Comparison of ENCODE assay signal across 11 mouse cellular contexts in the genomic region with DNA sequence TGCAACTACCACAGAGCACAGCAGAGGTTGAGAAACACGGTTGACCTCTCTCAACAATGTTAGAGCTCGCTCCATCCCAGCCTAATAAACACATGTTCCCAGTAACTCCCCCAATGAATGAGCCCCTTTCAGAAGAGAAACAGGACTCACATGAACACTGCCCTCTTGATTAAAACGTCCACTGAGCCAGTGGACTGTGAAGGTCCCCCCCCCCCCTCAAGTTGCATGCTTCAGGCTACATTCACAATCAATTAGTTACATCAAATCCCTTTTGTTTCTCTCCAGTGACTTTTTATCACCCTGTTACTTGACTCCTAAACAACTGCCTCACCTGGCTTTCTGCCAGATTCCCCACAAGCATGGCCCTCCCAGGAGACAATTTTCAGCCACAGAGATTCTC. TPM values are rescaled to one million over a fixed set of nuclear protein-coding genes. Genes with fewer than 3 reads are reported as not detected.
A peak's percentile ranks its signal among the peaks of the same experiment; 100 is the strongest.
DNase-seq lines count a peak whose midpoint lies in the region; ATAC-seq lines count a peak whose summit lies in the region.
"Had no signal": no experiment of that assay in that cellular context is flagged by ENCODE, and none has a peak within 500 bp of the region (broad histone marks: within the 10 kb centered on the region; RNA-seq: fewer than 3 reads in every experiment).

No protein-coding gene starts in this region.

- no peaks in the 10 kb centered on the region for H3K36me3 ChIP-seq in kidney, embryonic 16.5 days (ENCODE audit: insufficient read depth, low read length)
- H3K36me3 ChIP-seq in hindbrain, embryonic 10.5 days: no peaks in the 10 kb centered on the region
- no peaks in the 10 kb centered on the region for H3K36me3 ChIP-seq in midbrain, embryonic 15.5 days (replicated peaks)
- H3K36me3 ChIP-seq: liver, embryonic 15.5 days had no signal

- 10% methylated on average over 3 of the region's 3 CpGs for WGBS in kidney, embryonic 16.5 days
- WGBS in hindbrain, embryonic 10.5 days: 2% methylated on average over 3 of the region's 3 CpGs
- 23% methylated on average over 3 of the region's 3 CpGs for WGBS in midbrain, embryonic 15.5 days

- no peak for DNase-seq in kidney, adult 11 months
- DNase-seq in embryo, embryonic 10.5 days (ENCODE audit: low spot score): peak; percentile 73
- DNase-seq in hindbrain, embryonic 10.5 days (ENCODE audit: low spot score): peak; percentile 48
- no peak for DNase-seq in thymus, adult 18-20 months
- DNase-seq in lung, postnatal 25 days (ENCODE audit: low spot score): no peak
- DNase-seq: adrenal gland, postnatal 36 days; cerebellum, postnatal 25 days; gastrocnemius, postnatal 14 days had no signal

- peak; percentile 92 for ATAC-seq in kidney, embryonic 16.5 days (ENCODE audit: low FRiP score, low TSS enrichment)
- ATAC-seq in midbrain, embryonic 15.5 days (replicated peaks): peak; percentile 62

- H3K27ac ChIP-seq in kidney, embryonic 16.5 days (ENCODE audit: low read length): no peak overlapping the region; the same call in 1 of the 2 replicates
- no peak overlapping the region for H3K27ac ChIP-seq in hindbrain, embryonic 10.5 days
- no peak overlapping the region for H3K27ac ChIP-seq in midbrain, embryonic 15.5 days
- H3K27ac ChIP-seq: liver, embryonic 15.5 days had no signal

- no peak overlapping the region for H3K4me3 ChIP-seq in kidney, embryonic 16.5 days (ENCODE audit: low read length)
- no peak overlapping the region for H3K4me3 ChIP-seq in hindbrain, embryonic 10.5 days
- no peak overlapping the region for H3K4me3 ChIP-seq in midbrain, embryonic 15.5 days
- H3K4me3 ChIP-seq: liver, embryonic 15.5 days had no signal

- no peaks in the 10 kb centered on the region for H3K27me3 ChIP-seq in kidney, embryonic 16.5 days (ENCODE audit: insufficient read depth, low read length)
- no peaks in the 10 kb centered on the region for H3K27me3 ChIP-seq in hindbrain, embryonic 10.5 days (ENCODE audit: insufficient read depth, poor library complexity, severe bottlenecking)
- no peaks in the 10 kb centered on the region for H3K27me3 ChIP-seq in midbrain, embryonic 15.5 days (replicated peaks)
- H3K27me3 ChIP-seq: liver, embryonic 15.5 days had no signal

- H3K9ac ChIP-seq in kidney, embryonic 16.5 days (replicated peaks; ENCODE audit: low read length): no peak overlapping the region
- H3K9ac ChIP-seq in midbrain, embryonic 15.5 days: no peak overlapping the region
- H3K9ac ChIP-seq: liver, embryonic 15.5 days had no signal

- H3K4me2 ChIP-seq in kidney, embryonic 16.5 days (replicated peaks; ENCODE audit: low read depth, low read length): no peak overlapping the region
- H3K4me2 ChIP-seq in midbrain, embryonic 15.5 days: no peak overlapping the region
- H3K4me2 ChIP-seq: liver, embryonic 15.5 days had no signal

- peaks cover 39% of the 10 kb centered on the region for H3K4me1 ChIP-seq in kidney, embryonic 16.5 days (ENCODE audit: insufficient read depth, low read length)
- peaks cover 19% of the 10 kb centered on the region for H3K4me1 ChIP-seq in hindbrain, embryonic 10.5 days (replicated peaks)
- no peaks in the 10 kb centered on the region for H3K4me1 ChIP-seq in midbrain, embryonic 15.5 days
- H3K4me1 ChIP-seq: liver, embryonic 15.5 days had no signal

- 0 out of 2 replicates have a peak, but pooled peaks cover 4% of the 10 kb centered on the region for H3K9me3 ChIP-seq in kidney, embryonic 16.5 days (ENCODE audit: low read length)
- no peaks in the 10 kb centered on the region for H3K9me3 ChIP-seq in hindbrain, embryonic 10.5 days
- H3K9me3 ChIP-seq in midbrain, embryonic 15.5 days: no peaks in the 10 kb centered on the region
- H3K9me3 ChIP-seq: liver, embryonic 15.5 days had no signal

RNA-seq across cellular contexts. Expression of a gene that starts 43.2 kb away (rescaled TPM):
- 21.9 and 23.6 TPM in 2 replicates for polyA plus RNA-seq in kidney, embryonic 16.5 days (2015; fragmentation: Nextera tagmentation; extraction: Ambion mirVana)
- polyA plus RNA-seq in hindbrain, embryonic 10.5 days (2016; fragmentation: Nextera tagmentation; extraction: Ambion mirVana): 6.9 and 9.0 TPM in 2 replicates
- polyA plus RNA-seq in midbrain, embryonic 15.5 days (2015; fragmentation: Nextera tagmentation; extraction: Ambion mirVana): 1.8 and 2.0 TPM in 2 replicates

Comparison
In these comparisons a context has a peak if more than half of its experiments do, and no peak if none do; other contexts are left out.
1. DNase-seq: peak in embryo, embryonic 10.5 days (single experiment) and hindbrain, embryonic 10.5 days (single experiment); none in kidney, adult 11 months (single experiment), thymus, adult 18-20 months (0 of 2) and lung, postnatal 25 days (single experiment).